Mouse (Mus musculus) embryonic facial prominence, embryonic 14.5 days (tissue): Measurements from ENCODE around the gene Wnt10b. TPM values are rescaled to one million over a fixed set of nuclear protein-coding genes. Genes with fewer than 3 reads are reported as not detected.
"Not testable (repeated sequence)": the region's sequence is repeated elsewhere in the genome, so short reads cannot be mapped to it uniquely, and the experiment has no call there.

Experiments
- ATAC-seq: fragments of 200-750 bp; cut with Nextera tagmentation; 2 replicates; pipeline ENCODE4 v1.8.0; 2017; ENCODE audit warnings: low read depth, moderate number of reproducible peaks, moderate TSS enrichment
- DNase-seq: peaks from one replicate; pipeline ENCODE4 v3.0.0-alpha.2; 2015; ENCODE audit warnings: low spot score
- H3K27ac ChIP-seq: fragments of 300-500 bp; sonication (generic); replicated peaks from 2 replicates; pipeline ENCODE4 v1.5.1; 2014; ENCODE audit warnings: low read depth, mild to moderate bottlenecking, low read length, moderate library complexity
- H3K27me3 ChIP-seq: fragments of 300-500 bp; sonication (generic); replicated peaks from 2 replicates; pipeline ENCODE4 v1.6.1; 2014; ENCODE audit warnings: low read length; ENCODE audit not compliant: control insufficient read depth, insufficient read depth
- H3K36me3 ChIP-seq: fragments of 300-500 bp; sonication (generic); 2 replicates; pipeline ENCODE4 v1.6.1; 2014; ENCODE audit warnings: low read length, mixed read lengths; ENCODE audit not compliant: control insufficient read depth, insufficient read depth
- H3K4me1 ChIP-seq: fragments of 300-500 bp; sonication (generic); 2 replicates; pipeline ENCODE4 v1.6.1; 2014; ENCODE audit warnings: antibody characterized with exemption, low read length; ENCODE audit not compliant: control insufficient read depth, insufficient read depth
- H3K4me2 ChIP-seq: fragments of 300-500 bp; sonication (generic); 2 replicates; pipeline ENCODE4 v1.6.1; 2014; ENCODE audit warnings: low read depth, mild to moderate bottlenecking, low read length, moderate library complexity, mixed read lengths
- H3K4me3 ChIP-seq: fragments of 300-500 bp; sonication (generic); 2 replicates; pipeline ENCODE4 v1.5.1; 2014; ENCODE audit warnings: low read depth, mild to moderate bottlenecking, low read length
- H3K9ac ChIP-seq: fragments of 300-500 bp; sonication (generic); 2 replicates; pipeline ENCODE4 v1.6.1; 2014; ENCODE audit warnings: low read depth, mild to moderate bottlenecking, low read length, moderate library complexity, mixed read lengths
- H3K9me3 ChIP-seq: fragments of 300-500 bp; sonication (generic); 2 replicates; pipeline ENCODE4 v1.6.1; 2016; ENCODE audit warnings: low read length; ENCODE audit not compliant: control insufficient read depth
- WGBS: fragments of 180-500 bp; shearing (Covaris S2); extraction: QIAGEN DNeasy Blood & Tissue Kit; methylation state at CpG from one replicate; pipeline ENCODE4 v1.1.7; 2014; 5-methylcytosine and 5-hydroxymethylcytosine counted together
- polyA plus RNA-seq: library from polyadenylated mRNA; unstranded; fragments of >200 nt; fragmentation: Nextera tagmentation; extraction: Ambion mirVana; gene quantifications from 2 replicates; pipeline ENCODE4 v1.2.1, GENCODE M21; 2014

Gene Wnt10b
- polyA plus RNA-seq, 1 experiment from 2014 or later, result 4.1 TPM

DNA sequence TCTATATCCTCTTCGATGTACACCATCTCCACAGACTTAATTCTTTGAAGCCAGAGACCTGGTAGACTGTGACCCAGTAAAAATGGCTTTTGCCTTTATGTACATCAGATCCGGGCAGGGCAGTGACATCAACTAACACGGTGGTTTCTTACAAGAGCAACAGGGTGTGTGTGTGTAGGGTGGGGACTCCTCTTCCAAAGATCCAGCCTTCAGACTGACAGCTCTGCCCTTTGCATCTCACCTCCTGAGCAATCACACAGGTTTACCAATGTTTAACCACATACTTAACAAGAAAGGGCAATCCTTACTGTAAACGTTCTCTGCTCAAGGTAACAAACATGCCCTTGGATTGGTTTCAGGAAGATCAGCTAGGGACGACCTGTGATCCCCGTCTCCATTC lies 30.7 kb downstream of the Wnt10b start:
- Histone ChIP-seq H3K27me3 (no peaks in the 10 kb centered on the region), H3K9ac (no peak overlapping the region), H3K36me3 (peaks cover 5% of the 10 kb centered on the region), H3K4me1 (no peaks in the 10 kb centered on the region), H3K4me2 (no peak overlapping the region), H3K27ac (no peak overlapping the region), H3K4me3 (no peak overlapping the region), H3K9me3 (no peaks in the 10 kb centered on the region)
- DNase-seq (no peak), ATAC-seq (no peak)
- 78% methylated on average over 6 of the region's 6 CpGs for WGBS

DNA sequence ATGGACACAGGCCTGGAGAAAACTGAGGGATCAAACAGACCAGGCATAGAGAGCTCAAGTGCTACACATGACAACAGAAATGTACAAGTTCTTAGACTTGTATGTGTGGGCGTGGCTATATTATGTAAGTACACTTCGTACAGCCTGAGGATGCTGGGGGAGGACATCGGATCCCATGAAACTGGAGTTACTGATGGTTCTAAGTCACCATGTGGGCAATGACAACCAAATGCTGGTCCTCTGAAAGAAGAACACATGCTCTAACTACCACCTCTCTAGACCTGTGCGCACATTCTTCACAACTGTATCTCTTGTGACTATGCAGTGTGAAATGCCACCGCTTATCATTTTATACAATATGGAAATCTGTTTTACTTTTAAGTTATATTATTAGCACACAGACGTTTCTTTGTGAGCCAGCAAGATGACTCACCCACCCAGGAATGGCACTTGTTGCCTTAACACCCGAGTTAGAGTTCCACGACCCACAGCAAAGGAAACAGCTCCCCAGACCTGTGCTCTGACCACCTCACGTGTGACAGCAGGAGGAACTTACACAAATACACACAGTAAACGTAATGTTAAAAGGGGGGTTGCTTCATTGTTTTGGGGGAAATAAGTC lies 31.5 kb downstream of the Wnt10b start:
- Histone ChIP-seq H3K36me3 (peaks cover 14% of the 10 kb centered on the region), H3K27ac (no peak overlapping the region), H3K9ac (no peak overlapping the region), H3K4me1 (no peaks in the 10 kb centered on the region), H3K27me3 (no peaks in the 10 kb centered on the region), H3K4me3 (no peak overlapping the region), H3K4me2 (no peak overlapping the region), H3K9me3 (no peaks in the 10 kb centered on the region)
- WGBS, result 82% methylated on average over 10 of the region's 10 CpGs
- ATAC-seq (no peak), DNase-seq (no peak)

DNA sequence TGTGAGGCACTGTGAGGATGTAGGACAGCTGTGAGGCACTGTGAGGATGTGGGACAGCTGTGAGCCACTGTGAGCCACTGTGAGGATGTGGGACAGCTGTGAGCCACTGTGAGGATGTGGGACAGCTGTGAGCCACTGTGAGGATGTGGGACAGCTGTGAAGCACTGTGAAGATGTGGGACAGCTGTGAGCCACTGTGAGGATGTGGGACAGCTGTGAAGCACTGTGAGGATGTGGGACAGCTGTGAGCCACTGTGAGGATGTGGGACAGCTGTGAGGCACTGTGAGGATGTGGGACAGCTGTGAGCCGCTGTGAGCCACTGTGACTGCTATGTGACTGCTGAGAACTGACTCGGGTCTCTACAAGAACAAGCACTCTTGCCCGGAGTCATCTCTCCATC lies 34.1 kb downstream of the Wnt10b start:
- not testable (repeated sequence) for H3K9me3 ChIP-seq, H3K27ac ChIP-seq, H3K4me1 ChIP-seq, H3K4me3 ChIP-seq, DNase-seq, H3K27me3 ChIP-seq, H3K9ac ChIP-seq, H3K4me2 ChIP-seq, ATAC-seq
- H3K36me3 ChIP-seq, result peaks cover 40% of the 10 kb centered on the region
- 78% methylated on average over 3 of the region's 3 CpGs for WGBS

GRCm38 (mm10) chr15:98742766-98743428 lies 35.1 kb downstream of the Wnt10b start:
- no peak overlapping the region for H3K4me2 ChIP-seq
- ATAC-seq, result no peak
- H3K9me3 ChIP-seq, result no peaks in the 10 kb centered on the region
- peaks cover 49% of the 10 kb centered on the region for H3K36me3 ChIP-seq
- DNase-seq, result no peak
- H3K4me3 ChIP-seq, result no peak overlapping the region
- WGBS, result 81% methylated on average over 8 of the region's 8 CpGs
- H3K4me1 ChIP-seq, result no peaks in the 10 kb centered on the region
- no peak overlapping the region for H3K9ac ChIP-seq
- H3K27me3 ChIP-seq, result no peaks in the 10 kb centered on the region
- no peak overlapping the region for H3K27ac ChIP-seq

GRCm38 (mm10) chr15:98740219-98740618 lies 37.7 kb downstream of the Wnt10b start:
- WGBS, result 91% methylated on average over 8 of the region's 8 CpGs
- Histone ChIP-seq H3K9me3 (no peaks in the 10 kb centered on the region), H3K27me3 (no peaks in the 10 kb centered on the region), H3K4me1 (no peaks in the 10 kb centered on the region), H3K4me2 (no peak overlapping the region), H3K9ac (no peak overlapping the region), H3K27ac (no peak overlapping the region), H3K36me3 (peaks cover 76% of the 10 kb centered on the region), H3K4me3 (no peak overlapping the region)
- DNase-seq (no peak), ATAC-seq (no peak)

DNA sequence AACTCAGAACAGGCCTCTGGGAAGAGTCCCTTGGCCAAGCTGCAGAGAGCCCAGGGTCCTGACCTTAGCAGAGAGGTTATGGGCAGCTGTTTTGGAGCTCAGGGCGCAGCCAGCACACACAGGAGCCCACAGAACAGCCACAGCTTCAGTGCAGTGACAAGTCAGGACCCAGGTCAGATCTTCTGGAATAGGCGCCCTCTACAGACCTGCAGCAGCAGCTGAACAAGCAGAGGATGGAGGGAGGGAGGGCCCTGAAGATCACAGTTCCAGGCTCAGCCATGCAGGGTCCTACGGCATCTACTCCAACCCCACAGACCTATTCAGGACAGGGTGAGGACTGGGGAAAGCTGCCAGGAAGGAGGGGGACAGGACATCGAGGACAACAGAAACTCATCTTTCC lies 39.2 kb downstream of the Wnt10b start:
- Histone ChIP-seq H3K4me2 (no peak overlapping the region), H3K27me3 (no peaks in the 10 kb centered on the region), H3K4me3 (no peak overlapping the region), H3K36me3 (peaks cover 83% of the 10 kb centered on the region), H3K27ac (no peak overlapping the region), H3K9ac (no peak overlapping the region), H3K9me3 (no peaks in the 10 kb centered on the region), H3K4me1 (no peaks in the 10 kb centered on the region)
- no peak for DNase-seq
- ATAC-seq, result no peak
- 84% methylated on average over 3 of the region's 4 CpGs for WGBS

DNA sequence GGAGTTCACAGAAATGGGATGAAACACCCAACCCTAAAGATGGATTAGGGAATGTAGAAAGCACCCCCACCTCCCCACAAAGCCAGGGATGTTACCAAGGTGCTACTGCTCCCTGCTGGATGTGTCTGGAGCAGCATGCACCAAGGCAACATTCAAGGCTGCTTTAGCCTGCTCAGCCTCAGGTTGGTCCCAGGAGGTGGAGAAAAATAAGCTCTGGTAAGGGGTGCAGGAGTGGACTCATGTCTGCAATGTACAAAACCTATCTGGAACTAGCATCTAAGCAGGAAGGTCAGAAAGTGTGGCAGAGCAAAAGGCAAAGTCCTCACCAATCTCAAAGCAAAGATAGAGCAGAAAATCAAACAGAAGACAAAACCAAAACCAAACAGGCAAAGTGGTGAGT lies 40.1 kb downstream of the Wnt10b start:
- no peak for DNase-seq
- Histone ChIP-seq H3K36me3 (peaks cover 80% of the 10 kb centered on the region), H3K27ac (no peak overlapping the region), H3K4me2 (no peak overlapping the region), H3K4me1 (no peaks in the 10 kb centered on the region), H3K9me3 (no peaks in the 10 kb centered on the region), H3K4me3 (no peak overlapping the region), H3K9ac (no peak overlapping the region), H3K27me3 (no peaks in the 10 kb centered on the region)
- no peak for ATAC-seq

DNA sequence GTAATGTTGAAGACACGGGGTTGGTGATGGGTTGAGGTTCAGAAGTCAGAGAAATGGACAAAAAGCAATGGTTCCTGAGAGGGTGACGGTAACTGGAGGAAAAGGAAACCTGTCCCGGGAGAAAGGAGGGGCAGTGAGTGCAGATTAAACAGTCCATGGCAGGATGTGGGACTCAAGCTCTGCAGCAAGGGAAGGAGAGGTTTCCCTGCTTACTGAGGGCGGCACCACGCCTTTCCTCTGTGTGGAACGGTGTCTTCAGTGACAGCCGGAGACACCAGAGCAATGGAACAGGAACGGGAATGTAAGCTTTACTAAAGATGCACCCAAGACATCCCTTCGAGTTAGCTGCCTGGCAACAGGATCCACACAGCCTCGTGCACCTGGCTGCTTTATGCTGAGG lies 41.4 kb downstream of the Wnt10b start:
- no peak for ATAC-seq
- Histone ChIP-seq H3K4me1 (no peaks in the 10 kb centered on the region), H3K4me3 (no peak overlapping the region), H3K4me2 (no peak overlapping the region), H3K27me3 (no peaks in the 10 kb centered on the region), H3K9ac (no peak overlapping the region), H3K36me3 (peaks cover 70% of the 10 kb centered on the region), H3K27ac (no peak overlapping the region), H3K9me3 (no peaks in the 10 kb centered on the region)
- 93% methylated on average over 10 of the region's 10 CpGs for WGBS
- no peak for DNase-seq

DNA sequence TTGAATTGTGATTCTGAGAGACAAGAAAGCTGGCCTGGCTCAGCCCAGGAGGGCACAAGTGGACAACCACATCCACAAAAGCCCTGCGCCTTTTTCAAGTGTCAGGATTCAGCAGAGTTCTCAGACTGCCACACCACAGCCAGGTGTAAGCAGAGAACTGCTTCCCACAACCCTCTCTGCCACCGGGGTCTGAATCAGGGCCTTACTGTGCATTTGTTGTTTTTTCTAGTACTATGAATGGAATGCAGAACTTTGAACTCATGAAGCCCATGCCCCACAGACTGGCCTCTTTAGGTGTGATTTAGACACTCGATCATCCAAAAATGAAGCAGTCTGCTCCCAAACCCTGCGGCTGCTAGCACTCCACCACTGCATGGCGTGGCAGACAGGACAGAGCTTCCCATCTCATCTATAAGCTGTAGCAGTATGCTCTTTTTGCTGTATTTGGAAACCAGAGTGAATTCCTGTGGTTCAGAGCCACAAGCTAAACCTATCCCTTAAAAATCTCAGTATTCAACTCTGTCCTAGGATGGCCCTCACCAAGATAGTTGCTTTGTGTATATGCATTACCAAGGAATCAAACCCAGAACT lies 43.9 kb downstream of the Wnt10b start:
- H3K27me3 ChIP-seq, result no peaks in the 10 kb centered on the region

More for the DNA sequence above, 43.9 kb downstream of the Wnt10b start:
- no peak for DNase-seq
- Histone ChIP-seq H3K4me2 (no peak overlapping the region), H3K9me3 (no peaks in the 10 kb centered on the region), H3K4me3 (no peak overlapping the region), H3K4me1 (no peaks in the 10 kb centered on the region), H3K27ac (0 out of 2 replicates have a peak overlapping the region, but pooled peaks have one; percentile 21), H3K36me3 (peaks cover 45% of the 10 kb centered on the region), H3K9ac (no peak overlapping the region)
- WGBS, result 72% methylated on average over 5 of the region's 5 CpGs
- no peak for ATAC-seq
